Mouse (Mus musculus): ENCODE results near the gene Cabp7. TPM values are rescaled to one million over a fixed set of nuclear protein-coding genes. Genes with fewer than 3 reads are reported as not detected.
A peak's percentile ranks its signal among the peaks of the same experiment; 100 is the strongest.

The Cabp7 gene
- total RNA-seq, 2 experiments from 2014 or later, result 0.20 TPM; not detected in 1

DNA sequence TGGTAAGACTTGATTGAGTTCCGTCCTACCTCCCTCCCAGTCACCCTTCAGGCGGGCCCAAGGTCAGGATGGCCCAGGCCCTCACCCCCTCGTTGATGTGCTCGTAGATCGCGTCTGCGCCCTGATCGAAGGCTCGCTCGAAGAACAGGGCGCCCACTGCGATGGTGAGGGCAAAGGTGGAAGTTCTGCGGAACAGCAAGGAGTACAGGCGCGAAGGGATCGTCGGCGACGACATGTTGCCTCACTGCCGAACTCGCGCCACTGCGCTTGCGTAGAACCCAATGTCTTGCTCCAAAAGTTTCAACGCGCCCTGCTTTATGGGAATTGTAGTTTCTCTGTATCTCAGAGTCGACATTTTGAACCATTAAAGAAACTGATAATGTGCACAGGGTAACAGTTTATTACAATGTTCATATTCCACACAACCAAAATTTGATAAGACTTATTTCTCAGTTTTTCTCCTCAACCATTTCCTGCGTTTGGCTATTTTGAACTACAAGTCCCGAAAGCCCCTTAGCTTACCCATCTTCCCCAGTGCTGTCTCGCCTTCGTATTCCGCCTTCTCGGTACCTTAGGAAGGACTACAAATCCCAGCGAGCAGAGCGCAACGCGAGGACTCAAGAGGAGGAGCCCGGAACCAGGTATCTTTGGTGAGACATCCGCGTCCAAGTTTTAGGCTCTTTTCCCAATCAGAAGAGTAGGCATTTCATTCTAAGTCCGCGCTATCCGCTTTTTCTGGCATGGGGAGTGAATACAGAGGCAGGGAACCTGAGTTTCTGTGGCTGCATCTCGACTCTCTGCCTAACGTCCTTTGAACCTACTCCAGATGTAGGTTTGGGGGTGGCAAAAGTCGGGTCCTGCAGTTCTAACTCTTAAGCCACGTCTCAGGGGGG is 42.3 kb downstream of the Cabp7 start, which contains the start of the genes Uqcr10 and Zmat5:
Uqcr10 (minus strand) TSS at position 271 of the 893 bp plus-strand sequence.
Zmat5 (plus strand) TSS at position 607 of the 893 bp plus-strand sequence.
- peak; percentile 94 to 95 for DNase-seq

DNA sequence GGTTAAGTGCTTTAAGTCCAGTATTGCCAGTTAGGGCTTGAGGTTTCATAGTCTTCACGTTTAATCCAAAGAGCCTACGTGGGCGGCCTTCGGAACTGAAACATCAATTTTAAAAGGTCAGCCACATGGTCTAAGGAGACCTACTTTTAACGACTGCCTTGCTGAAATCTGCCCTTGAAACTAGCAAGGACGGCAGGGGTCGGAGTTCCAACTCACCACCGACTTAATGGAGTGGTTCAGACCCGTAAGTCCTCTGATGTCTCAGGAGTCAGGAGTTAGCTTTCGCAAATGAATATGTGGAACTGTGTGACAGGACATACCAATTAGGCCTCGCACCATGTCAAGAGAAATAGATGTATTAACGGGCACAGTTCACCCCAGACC is 42.9 kb downstream of the Cabp7 start:
- DNase-seq, result no peak

DNA sequence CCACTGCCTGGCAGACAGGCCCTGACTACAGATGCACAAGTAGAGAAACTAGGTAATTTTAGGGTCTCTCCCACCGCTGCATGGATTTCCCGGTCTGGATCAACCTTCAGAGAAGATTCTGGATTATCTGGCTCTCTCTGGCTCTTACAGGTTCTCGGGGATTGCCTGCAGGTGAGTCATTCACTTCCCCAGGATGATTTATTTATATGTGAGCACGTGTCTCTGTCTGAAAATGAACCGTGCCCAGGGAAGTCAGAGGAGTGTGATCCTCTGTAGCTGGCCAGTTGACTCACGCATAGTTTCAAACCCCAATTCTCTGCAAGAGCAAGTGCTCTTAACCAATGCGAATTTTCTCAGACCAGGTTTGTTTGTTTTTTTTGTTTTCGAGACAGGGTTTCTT is 45.9 kb downstream of the Cabp7 start:
- no peak for DNase-seq

DNA sequence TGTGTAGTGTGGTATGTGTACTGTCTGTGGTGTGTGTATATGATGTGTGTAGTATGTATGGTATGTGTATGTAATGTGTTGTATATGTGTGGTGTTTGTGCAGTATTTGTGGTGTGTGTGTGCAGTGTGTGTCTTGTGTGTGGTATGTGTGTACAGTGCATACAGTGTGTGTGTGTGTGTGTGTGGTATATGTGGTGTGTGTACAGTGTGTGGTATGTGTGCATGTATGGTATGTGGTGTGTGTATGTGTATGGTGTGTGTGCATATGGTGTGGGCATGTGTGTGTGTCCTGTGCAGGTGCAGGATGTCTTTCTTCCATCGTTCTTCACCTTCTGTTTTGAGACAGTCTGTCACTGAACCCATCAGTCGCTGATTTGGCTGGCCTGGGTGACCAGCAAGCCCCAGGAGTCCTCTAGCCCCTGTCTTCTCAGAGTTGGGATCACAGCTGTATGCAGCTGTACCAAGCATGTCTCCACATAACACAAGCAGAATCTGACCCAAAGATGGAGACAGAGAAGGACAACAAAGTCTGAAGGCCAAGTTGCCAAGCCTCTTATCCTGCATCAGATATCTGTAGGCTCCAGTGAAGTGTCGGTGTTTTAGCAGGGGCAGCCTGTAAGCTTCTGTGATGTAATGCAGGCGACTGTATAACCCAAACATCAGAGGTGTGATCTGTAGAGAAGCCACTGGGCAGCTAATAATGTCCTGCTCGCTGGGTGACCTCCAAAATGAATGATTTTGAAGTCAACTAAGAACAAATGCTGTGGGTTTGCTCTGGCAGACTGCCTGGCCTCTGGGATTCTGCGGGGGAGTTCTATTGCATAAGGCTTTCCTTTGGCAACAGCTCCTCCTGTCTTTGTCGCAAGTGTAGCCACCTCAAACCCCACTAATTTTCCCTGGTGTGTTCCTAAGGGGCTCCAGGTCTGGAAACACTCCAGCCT is 49.3 kb downstream of the Cabp7 start:
- peak; percentile 91 for DNase-seq

DNA sequence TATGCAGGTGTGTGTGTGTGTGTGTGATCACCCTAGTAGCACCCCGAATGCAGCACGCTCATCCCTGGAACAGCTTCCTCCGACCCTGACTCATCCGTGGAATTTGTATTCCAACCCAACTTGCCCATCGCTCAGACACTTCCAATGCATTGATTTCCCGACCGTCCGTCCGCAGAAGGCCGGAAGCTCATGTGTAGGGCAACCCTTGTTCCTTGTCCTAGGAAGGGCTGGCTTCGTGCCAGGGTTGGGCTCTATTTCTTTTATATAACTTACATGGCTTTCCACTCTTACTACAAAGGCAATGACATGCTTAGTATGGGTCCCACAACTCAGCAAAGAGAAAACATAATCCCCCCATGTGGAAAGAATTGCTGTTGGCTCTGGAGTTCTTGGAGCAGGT is 54.4 kb downstream of the Cabp7 start:
- peak in 1 of 2 experiments; percentile 32 for DNase-seq

DNA sequence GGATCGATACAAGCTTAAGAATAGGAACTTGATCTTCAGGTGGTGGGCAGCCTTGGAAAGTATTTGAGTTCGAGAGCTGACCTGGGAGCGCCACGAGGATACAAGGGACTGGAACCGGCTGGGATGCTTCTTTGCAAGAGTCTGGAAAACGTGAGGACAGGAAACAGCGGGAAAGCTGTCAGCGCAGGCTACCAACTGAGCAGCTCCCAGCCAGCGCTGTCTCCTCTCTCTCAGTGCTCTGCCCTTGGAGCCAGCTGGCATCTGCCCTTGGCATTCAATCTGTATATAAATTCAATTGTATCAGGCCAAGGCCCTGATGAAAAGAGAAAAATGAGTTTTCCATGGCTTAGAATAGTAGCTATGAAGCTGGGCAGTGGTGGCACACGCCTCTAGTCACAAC is 55.4 kb downstream of the Cabp7 start:
- DNase-seq, result peak; percentile 80 to 84

DNA sequence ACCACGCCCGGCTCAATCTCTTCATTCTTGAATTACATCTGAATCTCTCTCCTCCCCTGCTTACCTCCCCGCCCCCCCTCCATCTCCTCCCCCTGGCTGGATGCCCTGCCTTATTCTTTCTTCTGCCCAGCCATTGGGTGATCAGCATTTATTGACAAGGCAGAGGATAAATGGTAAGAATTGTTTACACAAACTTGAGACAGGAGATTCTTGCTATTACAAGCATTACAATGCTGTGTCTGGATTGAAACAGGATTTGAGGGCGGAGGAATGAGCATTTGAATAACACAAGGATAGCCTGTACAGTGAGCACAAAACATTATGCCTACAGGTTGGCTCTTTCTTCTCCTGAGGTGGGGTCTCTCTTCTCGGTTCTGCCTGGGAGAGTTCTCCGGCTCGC is 56.2 kb downstream of the Cabp7 start:
- no peak for DNase-seq

DNA sequence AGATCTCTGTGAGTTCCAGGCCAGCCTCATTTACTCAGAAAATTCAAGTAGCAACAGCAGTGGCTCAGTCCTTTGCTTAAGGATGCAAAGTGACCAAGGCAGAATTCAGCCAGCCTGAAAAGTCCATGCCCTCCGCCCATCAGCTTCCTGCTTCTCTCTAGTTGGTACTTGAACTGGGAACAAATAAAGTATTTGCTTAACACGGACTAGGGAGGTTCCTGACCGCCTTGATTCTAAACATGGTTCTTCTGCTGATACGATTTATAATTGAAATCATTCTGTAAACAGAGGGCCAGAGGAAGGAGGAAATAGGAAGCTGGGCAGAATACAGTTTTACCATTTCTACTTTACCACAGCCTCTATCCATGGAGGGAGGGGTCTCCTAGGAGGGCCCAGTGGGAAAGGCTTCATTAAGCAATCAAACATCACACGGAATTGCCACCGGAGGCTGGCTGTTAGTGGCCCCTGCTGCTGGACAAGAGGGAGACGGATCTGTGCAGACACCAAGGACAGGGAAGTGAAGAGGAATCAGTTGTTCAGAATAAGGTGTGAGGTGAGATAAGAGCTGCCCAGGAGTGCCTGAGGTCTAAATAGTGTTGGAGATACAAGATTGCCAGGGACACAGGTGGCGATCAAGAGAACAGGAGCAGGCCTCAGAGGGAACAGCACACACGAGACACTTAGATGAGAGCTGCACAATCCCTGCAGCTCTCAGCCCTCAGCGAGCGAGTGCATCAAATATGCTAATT is 57.8 kb downstream of the Cabp7 start:
- DNase-seq, result no peak

DNA sequence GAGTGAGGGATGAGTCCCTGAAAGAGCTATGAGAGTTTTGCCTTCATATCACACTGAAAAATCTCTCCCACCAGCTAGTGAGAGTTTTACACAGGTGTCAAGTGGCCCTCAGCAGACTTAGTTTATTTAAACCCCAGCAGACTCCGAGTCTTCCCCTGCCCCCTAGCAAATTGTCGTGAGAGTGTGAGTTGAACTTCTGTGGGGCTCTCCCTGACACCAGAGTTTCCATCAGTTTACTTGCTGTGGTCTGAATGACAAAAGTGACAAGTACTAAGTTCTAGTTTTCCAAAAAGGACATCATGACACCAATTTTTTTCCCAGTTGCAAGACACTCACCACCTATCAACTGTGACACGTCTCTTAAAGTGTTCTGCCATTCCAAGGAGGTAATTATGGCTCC is 58.7 kb downstream of the Cabp7 start:
- no peak for DNase-seq

DNA sequence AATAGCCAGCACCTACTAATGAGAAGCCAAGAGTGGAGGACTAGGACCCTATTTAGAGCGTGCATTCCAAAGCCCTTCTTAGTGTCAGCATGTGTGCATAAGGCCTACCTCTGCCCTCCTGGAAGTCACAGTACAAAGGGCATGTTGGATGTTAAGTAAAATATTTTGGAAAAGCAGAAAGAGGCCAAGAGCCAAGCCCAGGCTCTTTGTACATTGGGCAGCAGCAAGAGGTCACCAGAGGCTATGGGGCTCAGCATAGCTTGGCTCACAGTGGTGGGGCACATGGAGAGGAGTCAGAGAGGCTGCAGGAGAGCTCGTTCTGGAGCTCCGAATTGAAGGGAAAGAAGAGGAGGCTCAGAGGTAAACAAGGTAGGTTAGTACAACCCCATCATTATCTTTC is 59.6 kb downstream of the Cabp7 start:
- DNase-seq, result no peak

Other genes starting within 250 kb of the Cabp7 start
- 10 to 100 TPM; 55.6 to 64.4 TPM for gene Mtmr3, start 151.9 kb downstream of the Cabp7 start, total RNA-seq (2021)
- not detected for gene Gm11032, start 126.7 kb downstream of the Cabp7 start, total RNA-seq (2021)
- 10 to 100 TPM; 46.8 to 47.1 TPM for gene Ascc2, start 109.0 kb downstream of the Cabp7 start, total RNA-seq (2021)
- gene Uqcr10, start 42.4 kb downstream of the Cabp7 start, total RNA-seq (2021), result 100 to 1,000 TPM; 958 to 992 TPM
- 10 to 100 TPM; 44.5 to 49.6 TPM for gene Zmat5, start 42.1 kb downstream of the Cabp7 start, total RNA-seq (2021)
- 100 to 1,000 TPM in 1 of 2 experiments, 10 to 100 TPM in 1; 75.0 to 162 TPM for gene Nf2, start 102.8 kb upstream of the Cabp7 start, total RNA-seq (2021)
- 10 to 100 TPM; 26.0 to 30.2 TPM for gene Nipsnap1, start 127.2 kb upstream of the Cabp7 start, total RNA-seq (2021)
- gene Thoc5, start 148.5 kb upstream of the Cabp7 start, total RNA-seq (2021), result 10 to 100 TPM; 33.3 to 33.6 TPM
- gene Nefh, start 201.3 kb upstream of the Cabp7 start, total RNA-seq (2021), result 1 to 10 TPM; 1.4 TPM
- gene Ap1b1, start 240.0 kb upstream of the Cabp7 start, total RNA-seq (2021), result 10 to 100 TPM; 59.6 to 59.7 TPM

All from adrenal gland, postnatal 36 days (tissue).